Mouse (Mus musculus) CH12.LX (cell line): Measurements from ENCODE around the gene Anks3.

Experiments
- BHLHE40 ChIP-seq: IDR thresholded peaks from 2 replicates; pipeline ENCODE4 v1.6.1; 2011; ENCODE audit warnings: mild to moderate bottlenecking, low read depth, low read length, improper control_type of control experiment
- CHD2 ChIP-seq: IDR thresholded peaks from 2 replicates; pipeline ENCODE4 v1.6.1; 2011; ENCODE audit warnings: low read length, improper control_type of control experiment
- CTCF ChIP-seq, 2 experiments: IDR thresholded peaks in 1 of 2; conservative IDR thresholded peaks in 1 of 2; 2 replicates each; pipeline ENCODE4 v1.5.1; 2011 to 2012; ENCODE audit warnings: low read depth in 2 of 2, low read length in 2 of 2, improper control_type of control experiment in 1 of 2, inconsistent platforms in 1 of 2, mild to moderate bottlenecking in 1 of 2, moderate library complexity in 1 of 2
- HCFC1 ChIP-seq: IDR thresholded peaks from 2 replicates; pipeline ENCODE4 v1.6.1; 2012; ENCODE audit warnings: low read depth, mild to moderate bottlenecking, inconsistent platforms, low read length, improper control_type of control experiment
- MAZ ChIP-seq: IDR thresholded peaks from 2 replicates; pipeline ENCODE4 v1.6.1; 2012; ENCODE audit warnings: low read depth, mild to moderate bottlenecking, inconsistent platforms, low read length, improper control_type of control experiment, moderate library complexity
- MXI1 ChIP-seq: IDR thresholded peaks from 2 replicates; pipeline ENCODE4 v1.6.1; 2011; ENCODE audit warnings: mild to moderate bottlenecking, low read depth, low read length, improper control_type of control experiment
- POLR2A ChIP-seq: IDR thresholded peaks from 2 replicates; pipeline ENCODE4 v1.6.1; 2011; ENCODE audit warnings: low read depth, mild to moderate bottlenecking, improper control_type of control experiment, low read length
- POLR2AphosphoS2 ChIP-seq: IDR thresholded peaks from 2 replicates; pipeline ENCODE4 v1.6.1; 2011; ENCODE audit warnings: low read depth, low read length, improper control_type of control experiment
- RCOR1 ChIP-seq: conservative IDR thresholded peaks from 2 replicates; pipeline ENCODE4 v1.6.1; 2012; ENCODE audit warnings: low read depth, mild to moderate bottlenecking, inconsistent platforms, low read length, improper control_type of control experiment
- TBP ChIP-seq: conservative IDR thresholded peaks from 2 replicates; pipeline ENCODE4 v1.6.1; 2011; ENCODE audit warnings: low read depth, low read length, improper control_type of control experiment
- TCF12 ChIP-seq: IDR thresholded peaks from 2 replicates; pipeline ENCODE4 v1.6.1; 2014; ENCODE audit warnings: low read depth, mild to moderate bottlenecking, inconsistent platforms, low read length, improper control_type of control experiment
- ZC3H11A ChIP-seq: IDR thresholded peaks from 2 replicates; pipeline ENCODE4 v1.6.1; 2012; ENCODE audit warnings: low read depth, mild to moderate bottlenecking, inconsistent platforms, low read length, improper control_type of control experiment

- TF ChIP-seq TBP (no peak), TCF12 (no peak), MAZ (no peak), CTCF (conservative IDR thresholded peaks at IDR 0.05 in 1 of 2, IDR thresholded peaks at IDR 0.05 in 1 of 2; ENCODE audit: low read depth in 2 of 2, low read length in 2 of 2) (no peak), POLR2AphosphoS2 (no peak), ZC3H11A (no peak), MXI1 (no peak), RCOR1 (no peak), HCFC1 (no peak), POLR2A (no peak), CHD2 (no peak), BHLHE40 (no peak)
These were observed 43.4 kb downstream of the Anks3 start for GRCm38 (mm10) chr16:4920556-4920955.
